Mouse (Mus musculus): ENCODE measurements around the gene Ksr2. TPM values are rescaled to one million over a fixed set of nuclear protein-coding genes. Genes with fewer than 3 reads are reported as not detected.

Ksr2 gene
- polyA plus RNA-seq, 1 experiment from 2014 or later, result 8.0 TPM

GRCm38 (mm10) chr5:117457583-117457982, 43.8 kb downstream of the Ksr2 start:
- H3K9ac ChIP-seq, result no peak overlapping the region
- H3K36me3 ChIP-seq (replicated peaks; ENCODE audit: control insufficient read depth, insufficient read depth), result no peaks in the 10 kb centered on the region
- no peak overlapping the region for H3K4me2 ChIP-seq (replicated peaks)
- no peak overlapping the region for H3K27ac ChIP-seq
- WGBS, result 53% methylated on average over 8 of the region's 8 CpGs
- peaks cover 5% of the 10 kb centered on the region; the same call in 1 of the 2 replicates for H3K9me3 ChIP-seq (ENCODE audit: control insufficient read depth, low read length)
- no peaks in the 10 kb centered on the region for H3K27me3 ChIP-seq (ENCODE audit: control insufficient read depth, insufficient read depth, low read length)
- ATAC-seq (ENCODE audit: low FRiP score) (no peak), DNase-seq (ENCODE audit: low spot score) (no peak)
- H3K4me3 ChIP-seq (replicated peaks; ENCODE audit: low read length), result no peak overlapping the region
- no peaks in the 10 kb centered on the region for H3K4me1 ChIP-seq (replicated peaks; ENCODE audit: control insufficient read depth, insufficient read depth, low read length)

DNA sequence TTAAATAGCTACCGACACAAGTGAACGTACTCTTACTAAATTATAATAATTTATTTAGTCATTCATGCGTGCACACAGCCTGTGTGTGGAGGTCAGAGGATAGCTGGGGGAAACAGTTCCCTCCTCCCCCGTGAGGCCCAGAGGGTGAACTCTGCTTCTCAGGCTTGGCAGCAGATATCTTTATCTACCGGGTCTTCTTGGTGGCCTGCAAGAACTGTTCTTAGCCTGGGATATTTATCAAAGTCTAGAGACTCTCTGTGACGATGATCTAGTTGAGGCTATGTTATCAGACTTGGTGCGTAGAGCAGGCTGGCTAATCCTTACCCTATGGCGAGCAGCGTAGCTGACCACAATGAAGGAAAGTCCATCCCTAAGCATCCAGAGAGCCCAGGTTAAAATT, 45.1 kb downstream of the Ksr2 start:
- Histone ChIP-seq H3K4me2 (replicated peaks) (no peak overlapping the region), H3K9me3 (ENCODE audit: control insufficient read depth, low read length) (peaks cover 5% of the 10 kb centered on the region; the same call in 1 of the 2 replicates), H3K4me3 (replicated peaks; ENCODE audit: low read length) (no peak overlapping the region), H3K4me1 (replicated peaks; ENCODE audit: control insufficient read depth, insufficient read depth, low read length) (no peaks in the 10 kb centered on the region), H3K27ac (no peak overlapping the region), H3K27me3 (ENCODE audit: control insufficient read depth, insufficient read depth, low read length) (no peaks in the 10 kb centered on the region), H3K9ac (no peak overlapping the region), H3K36me3 (replicated peaks; ENCODE audit: control insufficient read depth, insufficient read depth) (no peaks in the 10 kb centered on the region)
- DNase-seq (ENCODE audit: low spot score) (no peak), ATAC-seq (ENCODE audit: low FRiP score) (no peak)
- 65% methylated on average over 9 of the region's 9 CpGs for WGBS

DNA sequence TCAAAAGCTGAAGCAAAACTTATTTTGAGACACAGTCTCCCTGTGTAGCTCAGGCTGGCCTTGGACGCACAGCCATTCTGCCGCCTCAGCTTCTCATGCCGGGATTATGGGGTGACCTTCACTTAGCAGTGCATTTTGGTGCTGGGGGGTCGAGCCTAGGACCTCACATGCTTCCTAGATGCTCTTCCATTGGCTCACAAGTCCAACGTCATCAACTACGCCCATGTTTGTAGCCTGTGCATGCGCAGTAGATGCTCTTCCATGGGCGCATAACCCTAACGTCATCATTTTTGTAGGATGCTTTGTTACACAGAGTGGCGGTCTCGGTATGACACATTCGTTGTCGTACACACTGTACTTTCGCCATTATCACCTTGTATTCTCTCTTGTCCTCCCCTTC, 46.5 kb downstream of the Ksr2 start:
- 93% methylated on average over 14 of the region's 14 CpGs for WGBS
- no peak for DNase-seq (ENCODE audit: low spot score)
- Histone ChIP-seq H3K4me2 (replicated peaks) (no peak overlapping the region), H3K9ac (no peak overlapping the region), H3K27ac (no peak overlapping the region), H3K4me1 (replicated peaks; ENCODE audit: control insufficient read depth, insufficient read depth, low read length) (no peaks in the 10 kb centered on the region), H3K4me3 (replicated peaks; ENCODE audit: low read length) (no peak overlapping the region), H3K9me3 (ENCODE audit: control insufficient read depth, low read length) (peaks cover 5% of the 10 kb centered on the region; the same call in 1 of the 2 replicates), H3K36me3 (replicated peaks; ENCODE audit: control insufficient read depth, insufficient read depth) (no peaks in the 10 kb centered on the region), H3K27me3 (ENCODE audit: control insufficient read depth, insufficient read depth, low read length) (no peaks in the 10 kb centered on the region)
- ATAC-seq (ENCODE audit: low FRiP score), result no peak

DNA sequence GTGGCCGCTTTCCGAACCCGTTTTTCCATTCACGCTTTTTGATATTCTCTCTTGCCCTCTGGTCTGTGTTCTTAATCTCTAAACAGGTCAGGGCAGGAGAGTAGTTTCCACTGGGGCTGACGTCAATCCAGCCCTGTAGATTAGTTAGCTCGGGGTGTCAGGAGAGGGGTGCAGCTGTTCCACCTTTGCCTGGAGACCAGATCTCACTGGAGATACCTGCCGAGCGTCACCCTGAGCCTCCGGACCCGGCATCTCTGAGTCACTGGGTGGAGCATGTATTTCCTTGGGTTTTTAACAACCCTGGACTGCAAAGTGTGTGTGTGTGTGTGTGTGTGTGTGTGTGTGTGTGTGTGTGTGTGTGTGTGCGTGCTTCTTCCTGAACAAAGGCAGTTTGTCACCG, 53.3 kb downstream of the Ksr2 start:
- Histone ChIP-seq H3K27me3 (ENCODE audit: control insufficient read depth, insufficient read depth, low read length) (no peaks in the 10 kb centered on the region), H3K27ac (no peak overlapping the region), H3K9me3 (ENCODE audit: control insufficient read depth, low read length) (no peaks in the 10 kb centered on the region), H3K4me2 (replicated peaks) (no peak overlapping the region), H3K4me3 (replicated peaks; ENCODE audit: low read length) (no peak overlapping the region), H3K9ac (no peak overlapping the region), H3K36me3 (replicated peaks; ENCODE audit: control insufficient read depth, insufficient read depth) (no peaks in the 10 kb centered on the region), H3K4me1 (replicated peaks; ENCODE audit: control insufficient read depth, insufficient read depth, low read length) (no peaks in the 10 kb centered on the region)
- ATAC-seq (ENCODE audit: low FRiP score), result no peak
- WGBS, result 79% methylated on average over 12 of the region's 12 CpGs
- no peak for DNase-seq (ENCODE audit: low spot score)

DNA sequence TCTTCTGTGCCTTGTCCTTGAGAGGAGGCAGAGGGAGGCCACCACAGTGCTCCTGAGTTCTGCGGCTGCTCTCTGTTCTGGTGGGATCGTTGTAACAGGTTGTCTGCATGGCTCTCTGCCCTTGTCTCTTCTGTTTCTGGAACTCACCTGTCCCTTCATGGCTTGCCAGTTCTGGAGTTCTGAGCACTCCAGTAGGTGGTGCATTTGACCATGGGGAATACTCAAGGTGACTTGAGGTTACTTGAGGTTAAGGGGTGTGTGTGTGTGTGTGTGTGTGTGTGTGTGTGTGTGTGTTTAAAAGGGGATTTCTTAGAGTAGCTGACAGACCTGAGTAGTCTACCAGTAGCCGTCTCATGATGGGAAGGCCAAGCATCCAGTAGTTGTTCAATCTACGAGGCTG, 55.2 kb downstream of the Ksr2 start:
- WGBS, result 84% methylated on average over 4 of the region's 4 CpGs
- Histone ChIP-seq H3K9me3 (ENCODE audit: control insufficient read depth, low read length) (no peaks in the 10 kb centered on the region), H3K4me1 (replicated peaks; ENCODE audit: control insufficient read depth, insufficient read depth, low read length) (no peaks in the 10 kb centered on the region), H3K36me3 (replicated peaks; ENCODE audit: control insufficient read depth, insufficient read depth) (no peaks in the 10 kb centered on the region), H3K27ac (no peak overlapping the region), H3K27me3 (ENCODE audit: control insufficient read depth, insufficient read depth, low read length) (no peaks in the 10 kb centered on the region), H3K4me2 (replicated peaks) (no peak overlapping the region), H3K9ac (no peak overlapping the region), H3K4me3 (replicated peaks; ENCODE audit: low read length) (no peak overlapping the region)
- no peak for DNase-seq (ENCODE audit: low spot score)
- no peak for ATAC-seq (ENCODE audit: low FRiP score)

DNA sequence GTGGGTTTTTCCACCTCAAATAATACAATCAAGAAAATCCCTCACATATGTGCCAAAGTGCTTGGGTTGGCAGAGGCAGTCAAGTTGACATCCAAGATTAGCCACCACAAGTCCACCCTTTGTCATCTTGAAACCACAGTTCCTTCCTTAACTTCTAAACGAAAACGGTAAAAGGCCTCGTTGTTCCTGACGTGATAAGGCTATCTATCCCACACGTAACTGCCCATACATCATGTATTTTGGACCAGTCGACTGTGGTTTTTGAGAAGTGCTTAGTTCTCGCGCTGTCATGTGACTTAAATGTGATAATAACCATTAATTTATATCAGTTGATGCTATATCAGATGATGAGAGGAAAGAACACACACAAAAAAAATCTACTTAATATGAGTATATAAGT, 55.8 kb downstream of the Ksr2 start:
- H3K9me3 ChIP-seq (ENCODE audit: control insufficient read depth, low read length), result no peaks in the 10 kb centered on the region
- ATAC-seq (ENCODE audit: low FRiP score), result no peak

GRCm38 (mm10) chr5:117481162-117481561, 67.4 kb downstream of the Ksr2 start:
- H3K9me3 ChIP-seq (ENCODE audit: control insufficient read depth, low read length), result no peaks in the 10 kb centered on the region
- 81% methylated on average over 3 of the region's 3 CpGs for WGBS
- H3K27ac ChIP-seq, result no peak overlapping the region

More for the DNA sequence above, 55.8 kb downstream of the Ksr2 start:
- no peaks in the 10 kb centered on the region for H3K4me1 ChIP-seq (replicated peaks; ENCODE audit: control insufficient read depth, insufficient read depth, low read length)
- H3K27me3 ChIP-seq (ENCODE audit: control insufficient read depth, insufficient read depth, low read length), result no peaks in the 10 kb centered on the region
- H3K9ac ChIP-seq, result no peak overlapping the region
- H3K4me2 ChIP-seq (replicated peaks), result no peak overlapping the region
- WGBS, result 92% methylated on average over 8 of the region's 8 CpGs
- H3K27ac ChIP-seq, result no peak overlapping the region
- no peak for DNase-seq (ENCODE audit: low spot score)
- no peak overlapping the region for H3K4me3 ChIP-seq (replicated peaks; ENCODE audit: low read length)
- H3K36me3 ChIP-seq (replicated peaks; ENCODE audit: control insufficient read depth, insufficient read depth), result no peaks in the 10 kb centered on the region

DNA sequence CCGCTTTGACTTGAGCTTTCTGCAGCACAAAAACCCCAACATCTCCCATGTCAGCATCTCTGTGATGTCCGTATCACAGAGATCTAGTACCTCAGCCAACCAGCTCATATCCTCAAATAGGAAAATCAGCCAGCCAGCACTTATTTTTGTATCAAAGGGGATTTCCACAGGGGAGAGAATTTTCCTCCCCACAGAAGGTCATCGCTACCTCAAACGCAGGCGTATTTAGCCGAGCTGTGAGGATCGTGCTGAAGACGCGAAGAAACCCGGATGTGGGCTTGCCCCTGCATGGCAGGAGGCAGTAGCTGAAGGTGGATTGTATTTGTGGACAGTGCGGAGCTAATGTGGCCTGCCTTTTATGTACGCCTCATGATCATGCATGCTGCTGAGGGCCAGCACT, 67.8 kb downstream of the Ksr2 start:
- 70% methylated on average over 12 of the region's 12 CpGs for WGBS
- H3K9ac ChIP-seq, result no peak overlapping the region
- no peak overlapping the region for H3K27ac ChIP-seq
- no peaks in the 10 kb centered on the region for H3K4me1 ChIP-seq (replicated peaks; ENCODE audit: control insufficient read depth, insufficient read depth, low read length)
- no peaks in the 10 kb centered on the region for H3K9me3 ChIP-seq (ENCODE audit: control insufficient read depth, low read length)
- no peak overlapping the region for H3K4me2 ChIP-seq (replicated peaks)
- DNase-seq (ENCODE audit: low spot score), result no peak
- H3K4me3 ChIP-seq (replicated peaks; ENCODE audit: low read length), result no peak overlapping the region
- no peaks in the 10 kb centered on the region for H3K27me3 ChIP-seq (ENCODE audit: control insufficient read depth, insufficient read depth, low read length)
- ATAC-seq (ENCODE audit: low FRiP score), result no peak
- no peaks in the 10 kb centered on the region for H3K36me3 ChIP-seq (replicated peaks; ENCODE audit: control insufficient read depth, insufficient read depth)

More at GRCm38 (mm10) chr5:117481162-117481561, 67.4 kb downstream of the Ksr2 start:
- Histone ChIP-seq H3K4me3 (replicated peaks; ENCODE audit: low read length) (no peak overlapping the region), H3K4me1 (replicated peaks; ENCODE audit: control insufficient read depth, insufficient read depth, low read length) (no peaks in the 10 kb centered on the region), H3K36me3 (replicated peaks; ENCODE audit: control insufficient read depth, insufficient read depth) (no peaks in the 10 kb centered on the region), H3K27me3 (ENCODE audit: control insufficient read depth, insufficient read depth, low read length) (no peaks in the 10 kb centered on the region), H3K9ac (no peak overlapping the region), H3K4me2 (replicated peaks) (no peak overlapping the region)
- no peak for DNase-seq (ENCODE audit: low spot score)
- no peak for ATAC-seq (ENCODE audit: low FRiP score)

- no peaks in the 10 kb centered on the region for H3K4me1 ChIP-seq (replicated peaks; ENCODE audit: control insufficient read depth, insufficient read depth, low read length)
- no peaks in the 10 kb centered on the region for H3K9me3 ChIP-seq (ENCODE audit: control insufficient read depth, low read length)
- no peak overlapping the region for H3K4me3 ChIP-seq (replicated peaks; ENCODE audit: low read length)
- H3K9ac ChIP-seq, result no peak overlapping the region
- no peaks in the 10 kb centered on the region for H3K27me3 ChIP-seq (ENCODE audit: control insufficient read depth, insufficient read depth, low read length)
- 81% methylated on average over 11 of the region's 11 CpGs for WGBS
- ATAC-seq (ENCODE audit: low FRiP score) (no peak), DNase-seq (ENCODE audit: low spot score) (no peak)
- H3K27ac ChIP-seq, result no peak overlapping the region
- no peaks in the 10 kb centered on the region for H3K36me3 ChIP-seq (replicated peaks; ENCODE audit: control insufficient read depth, insufficient read depth)
- H3K4me2 ChIP-seq (replicated peaks), result no peak overlapping the region
Measured at GRCm38 (mm10) chr5:117482013-117482412, 68.2 kb downstream of the Ksr2 start.

DNA sequence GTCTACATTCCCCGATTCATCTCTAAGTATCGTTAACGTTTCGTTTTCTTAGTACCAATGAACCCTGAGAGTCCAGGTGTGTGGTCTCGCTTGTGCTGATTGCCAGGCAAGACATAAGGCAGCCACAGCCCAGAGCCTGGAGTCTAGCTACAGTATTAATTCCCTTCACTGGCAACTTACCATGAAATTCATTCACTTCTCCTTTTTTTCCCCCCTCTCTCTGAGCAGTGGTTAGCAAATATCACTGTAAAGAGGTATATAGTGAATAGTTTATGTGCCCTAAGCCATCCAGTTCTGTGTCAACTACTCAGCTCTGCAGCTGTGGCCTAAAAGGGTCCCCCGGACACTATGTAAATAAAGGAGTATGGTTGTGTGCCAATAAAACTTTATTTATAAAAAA, 71.6 kb downstream of the Ksr2 start:
- H3K27ac ChIP-seq, result no peak overlapping the region
- ATAC-seq (ENCODE audit: low FRiP score) (no peak), DNase-seq (ENCODE audit: low spot score) (no peak)
- H3K9me3 ChIP-seq (ENCODE audit: control insufficient read depth, low read length), result no peaks in the 10 kb centered on the region
- no peaks in the 10 kb centered on the region for H3K36me3 ChIP-seq (replicated peaks; ENCODE audit: control insufficient read depth, insufficient read depth)
- H3K4me1 ChIP-seq (replicated peaks; ENCODE audit: control insufficient read depth, insufficient read depth, low read length), result no peaks in the 10 kb centered on the region
- H3K4me2 ChIP-seq (replicated peaks), result no peak overlapping the region
- no peak overlapping the region for H3K4me3 ChIP-seq (replicated peaks; ENCODE audit: low read length)
- no peak overlapping the region for H3K9ac ChIP-seq
- WGBS, result 88% methylated on average over 6 of the region's 6 CpGs
- H3K27me3 ChIP-seq (ENCODE audit: control insufficient read depth, insufficient read depth, low read length), result no peaks in the 10 kb centered on the region
